Mouse (Mus musculus) kidney, adult 2 months (tissue): ENCODE measurements around the gene Ubash3b. TPM values are rescaled to one million over a fixed set of nuclear protein-coding genes. Genes with fewer than 3 reads are reported as not detected.

ENCODE experiments used
- DNase-seq: peaks from one replicate; pipeline ENCODE4 v3.0.0; 2021
- H3K27ac ChIP-seq: fragments of 200-500 bp; 2 replicates; pipeline ENCODE4 v1.5.1; 2012; ENCODE audit warnings: low read depth, low read length, control low read depth, inconsistent platforms; ENCODE audit not compliant: insufficient read depth
- H3K27me3 ChIP-seq: fragments of 200-500 bp; replicated peaks from 2 replicates; pipeline ENCODE4 v1.6.1; 2012; ENCODE audit warnings: mild to moderate bottlenecking, moderate library complexity, low read length, inconsistent platforms; ENCODE audit not compliant: control insufficient read depth, insufficient read depth
- H3K36me3 ChIP-seq: fragments of 200-500 bp; 2 replicates; pipeline ENCODE4 v1.6.1; 2012; ENCODE audit warnings: mild to moderate bottlenecking, moderate library complexity, low read length, inconsistent platforms; ENCODE audit not compliant: control insufficient read depth, insufficient read depth
- H3K4me1 ChIP-seq: fragments of 200-500 bp; 2 replicates; pipeline ENCODE4 v1.6.1; 2011; ENCODE audit warnings: low read length; ENCODE audit not compliant: control insufficient read depth, insufficient read depth
- H3K4me3 ChIP-seq: fragments of 200-500 bp; 2 replicates; pipeline ENCODE4 v1.5.1; 2011; ENCODE audit warnings: mild to moderate bottlenecking, low read depth, low read length, control low read depth; ENCODE audit not compliant: insufficient read depth
- CTCF ChIP-seq: fragments of 200-500 bp; conservative IDR thresholded peaks from 2 replicates; pipeline ENCODE4 v1.5.1; 2011; ENCODE audit warnings: low read depth, mild to moderate bottlenecking, control low read depth, low read length, moderate library complexity, mixed read lengths; ENCODE audit not compliant: insufficient read depth, insufficient read length
- POLR2A ChIP-seq: fragments of 200-500 bp; IDR thresholded peaks from one replicate; pipeline ENCODE4 v1.6.1; 2011; ENCODE audit warnings: low read depth, low read length, control low read depth
- WGBS: fragments of 180-500 bp; shearing (Covaris S2); methylation state at CpG from one replicate; pipeline ENCODE4 v1.1.7; 2018; 5-methylcytosine and 5-hydroxymethylcytosine counted together
- polyA plus RNA-seq: library from polyadenylated mRNA; depleted of rRNA; stranded (reverse); fragments of >200 nt; gene quantifications from 2 replicates; pipeline ENCODE4 v1.2.3, GENCODE M21; 2012

The Ubash3b gene
- polyA plus RNA-seq, 1 experiment, result 2.3 TPM

GRCm38 (mm10) chr9:41108324-41109180 lies 52.9 kb downstream of the Ubash3b start:
- Histone ChIP-seq H3K27ac (peak overlapping the region; percentile 24; the same call in 1 of the 2 replicates), H3K36me3 (no peaks in the 10 kb centered on the region), H3K27me3 (no peaks in the 10 kb centered on the region), H3K4me1 (0 out of 2 replicates have a peak, but pooled peaks cover 2% of the 10 kb centered on the region), H3K4me3 (no peak overlapping the region)
- DNase-seq, result peak; percentile 79
- TF ChIP-seq POLR2A (no peak), CTCF (no peak)
- 29% methylated on average over 14 of the region's 14 CpGs for WGBS

GRCm38 (mm10) chr9:41105201-41105643 lies 56.3 kb downstream of the Ubash3b start:
- peak; percentile 39 for DNase-seq
- H3K27me3 ChIP-seq, result no peaks in the 10 kb centered on the region
- 48% methylated on average over 7 of the region's 7 CpGs for WGBS
- H3K4me1 ChIP-seq, result 0 out of 2 replicates have a peak, but pooled peaks cover 6% of the 10 kb centered on the region
- H3K27ac ChIP-seq, result no peak overlapping the region
- H3K36me3 ChIP-seq, result no peaks in the 10 kb centered on the region
- TF ChIP-seq POLR2A (no peak), CTCF (no peak)
- H3K4me3 ChIP-seq, result no peak overlapping the region

GRCm38 (mm10) chr9:41103722-41104121 lies 57.8 kb downstream of the Ubash3b start:
- WGBS, result 96% methylated on average over 8 of the region's 8 CpGs
- Histone ChIP-seq H3K4me1 (0 out of 2 replicates have a peak, but pooled peaks cover 8% of the 10 kb centered on the region), H3K36me3 (no peaks in the 10 kb centered on the region), H3K27me3 (no peaks in the 10 kb centered on the region), H3K27ac (no peak overlapping the region), H3K4me3 (no peak overlapping the region)
- no peak for TF ChIP-seq CTCF
- no peak for TF ChIP-seq POLR2A
- no peak for DNase-seq

- H3K27me3 ChIP-seq, result no peaks in the 10 kb centered on the region
- H3K4me1 ChIP-seq, result 0 out of 2 replicates have a peak, but pooled peaks cover 8% of the 10 kb centered on the region
- no peaks in the 10 kb centered on the region for H3K36me3 ChIP-seq
- H3K4me3 ChIP-seq, result no peak overlapping the region
- TF ChIP-seq CTCF (no peak), POLR2A (no peak)
- no peak overlapping the region; the same call in 1 of the 2 replicates for H3K27ac ChIP-seq
- DNase-seq, result peak; percentile 49
- 53% methylated on average over 10 of the region's 10 CpGs for WGBS
These were observed 58.9 kb downstream of the Ubash3b start for GRCm38 (mm10) chr9:41102613-41103012.

GRCm38 (mm10) chr9:41099897-41100296 lies 61.6 kb downstream of the Ubash3b start:
- Histone ChIP-seq H3K4me3 (no peak overlapping the region), H3K27me3 (no peaks in the 10 kb centered on the region), H3K27ac (no peak overlapping the region), H3K36me3 (no peaks in the 10 kb centered on the region), H3K4me1 (0 out of 2 replicates have a peak, but pooled peaks cover 8% of the 10 kb centered on the region)
- no peak for DNase-seq
- 87% methylated on average over 8 of the region's 8 CpGs for WGBS
- TF ChIP-seq CTCF, result no peak
- no peak for TF ChIP-seq POLR2A

GRCm38 (mm10) chr9:41099067-41099466 lies 62.4 kb downstream of the Ubash3b start:
- 0 out of 2 replicates have a peak, but pooled peaks cover 8% of the 10 kb centered on the region for H3K4me1 ChIP-seq
- 51% methylated on average over 5 of the region's 5 CpGs for WGBS
- peak; percentile 54 for DNase-seq
- no peaks in the 10 kb centered on the region for H3K36me3 ChIP-seq
- H3K27me3 ChIP-seq, result no peaks in the 10 kb centered on the region
- H3K27ac ChIP-seq, result no peak overlapping the region
- TF ChIP-seq POLR2A, result no peak
- no peak for TF ChIP-seq CTCF
- no peak overlapping the region for H3K4me3 ChIP-seq

- DNase-seq, result no peak
- H3K27me3 ChIP-seq, result no peaks in the 10 kb centered on the region
- H3K36me3 ChIP-seq, result no peaks in the 10 kb centered on the region
- no peak overlapping the region for H3K4me3 ChIP-seq
- H3K4me1 ChIP-seq, result 0 out of 2 replicates have a peak, but pooled peaks cover 8% of the 10 kb centered on the region
- H3K27ac ChIP-seq, result no peak overlapping the region
- WGBS, result 96% methylated on average over 6 of the region's 6 CpGs
- no peak for TF ChIP-seq POLR2A
- no peak for TF ChIP-seq CTCF
These were observed 63.4 kb downstream of the Ubash3b start for GRCm38 (mm10) chr9:41098065-41098464.
